Mouse (Mus musculus) heart, embryonic 13.5 days (tissue): ENCODE data around the gene Mdm1. TPM values are rescaled to one million over a fixed set of nuclear protein-coding genes. Genes with fewer than 3 reads are reported as not detected.

Experiments
- ATAC-seq: fragments of 200-750 bp; cut with Nextera tagmentation; 2 replicates; pipeline ENCODE4 v1.8.0; 2017; ENCODE audit warnings: moderate TSS enrichment; ENCODE audit not compliant: insufficient number of reproducible peaks, low FRiP score, low TSS enrichment; ENCODE audit errors: extremely low read depth
- H3K27ac ChIP-seq: fragments of 300-500 bp; sonication (generic); replicated peaks from 2 replicates; pipeline ENCODE4 v1.5.1; 2015; ENCODE audit warnings: moderate library complexity, mild to moderate bottlenecking, inconsistent platforms
- H3K27me3 ChIP-seq: fragments of 300-500 bp; sonication (generic); replicated peaks from 2 replicates; pipeline ENCODE4 v1.6.1; 2015; ENCODE audit warnings: mild to moderate bottlenecking, inconsistent platforms
- H3K36me3 ChIP-seq: fragments of 300-500 bp; sonication (generic); 2 replicates; pipeline ENCODE4 v1.6.1; 2015; ENCODE audit warnings: mild to moderate bottlenecking, inconsistent platforms
- H3K4me1 ChIP-seq: fragments of 300-500 bp; sonication (generic); 2 replicates; pipeline ENCODE4 v1.6.1; 2015; ENCODE audit warnings: inconsistent platforms
- H3K4me2 ChIP-seq: fragments of 300-500 bp; sonication (generic); 2 replicates; pipeline ENCODE4 v1.6.1; 2015; ENCODE audit warnings: inconsistent platforms, mild to moderate bottlenecking, moderate library complexity
- H3K4me3 ChIP-seq: fragments of 300-500 bp; sonication (generic); 2 replicates; pipeline ENCODE4 v1.5.1; 2015; ENCODE audit warnings: moderate library complexity, mild to moderate bottlenecking, inconsistent platforms
- H3K9ac ChIP-seq: fragments of 300-500 bp; sonication (generic); 2 replicates; pipeline ENCODE4 v1.6.1; 2015; ENCODE audit warnings: inconsistent platforms, mild to moderate bottlenecking, moderate library complexity
- H3K9me3 ChIP-seq: fragments of 300-500 bp; sonication (generic); 2 replicates; pipeline ENCODE4 v1.6.1; 2016; ENCODE audit warnings: inconsistent platforms
- WGBS: fragments of 180-500 bp; shearing (Covaris S2); methylation state at CpG from one replicate; pipeline ENCODE4 v1.1.7; 2015; ENCODE audit warnings: mixed read lengths; 5-methylcytosine and 5-hydroxymethylcytosine counted together
- polyA plus RNA-seq: library from polyadenylated mRNA; unstranded; fragments of >200 nt; fragmentation: Nextera tagmentation; extraction: Ambion mirVana; gene quantifications from 2 replicates; pipeline ENCODE4 v1.2.1, GENCODE M21; 2015

The Mdm1 gene
- 14.1 and 14.4 TPM in 2 replicates for polyA plus RNA-seq

GRCm38 (mm10) chr10:118141018-118141883 lies at the start of gene Mdm1:
Gene Mdm1, plus strand, starts transcription at chr10:118141811.
- WGBS, result 5% methylated on average over 47 of the region's 47 CpGs

GRCm38 (mm10) chr10:118092745-118093144 lies 48.9 kb upstream of the Mdm1 start:
- ATAC-seq, result no peak
- H3K4me1 ChIP-seq, result peaks cover 4% of the 10 kb centered on the region; the same call in 1 of the 2 replicates
- H3K27me3 ChIP-seq, result no peaks in the 10 kb centered on the region
- no peaks in the 10 kb centered on the region for H3K36me3 ChIP-seq
- WGBS, result 79% methylated on average over 6 of the region's 6 CpGs
- H3K4me2 ChIP-seq, result no peak overlapping the region
- no peaks in the 10 kb centered on the region for H3K9me3 ChIP-seq
- H3K4me3 ChIP-seq, result no peak overlapping the region
- H3K9ac ChIP-seq, result no peak overlapping the region
- H3K27ac ChIP-seq, result no peak overlapping the region

More at GRCm38 (mm10) chr10:118141018-118141883, at the start of gene Mdm1:
- H3K4me2 ChIP-seq, result peak within 1 kb of the TSS; percentile 84
- H3K36me3 ChIP-seq, result no peaks in the 10 kb centered on the region
- ATAC-seq, result peak; percentile 98
- peaks cover 13% of the 10 kb centered on the region for H3K4me1 ChIP-seq
- H3K27me3 ChIP-seq, result peaks cover 5% of the 10 kb centered on the region; the same call in 1 of the 2 replicates
- peak within 1 kb of the TSS; percentile 22; the same call in 1 of the 2 replicates for H3K27ac ChIP-seq
- H3K9ac ChIP-seq, result peak within 1 kb of the TSS; percentile 88
- H3K9me3 ChIP-seq, result no peaks in the 10 kb centered on the region
- peak within 1 kb of the TSS; percentile 88 for H3K4me3 ChIP-seq

- Histone ChIP-seq H3K27me3 (no peaks in the 10 kb centered on the region), H3K9me3 (no peaks in the 10 kb centered on the region), H3K36me3 (no peaks in the 10 kb centered on the region), H3K4me3 (no peak overlapping the region), H3K4me2 (no peak overlapping the region), H3K27ac (no peak overlapping the region), H3K4me1 (peaks cover 4% of the 10 kb centered on the region; the same call in 1 of the 2 replicates), H3K9ac (no peak overlapping the region)
- WGBS, result 56% methylated on average over 9 of the region's 9 CpGs
- ATAC-seq, result no peak
Observed at GRCm38 (mm10) chr10:118093728-118094127, 47.9 kb upstream of the Mdm1 start.

DNA sequence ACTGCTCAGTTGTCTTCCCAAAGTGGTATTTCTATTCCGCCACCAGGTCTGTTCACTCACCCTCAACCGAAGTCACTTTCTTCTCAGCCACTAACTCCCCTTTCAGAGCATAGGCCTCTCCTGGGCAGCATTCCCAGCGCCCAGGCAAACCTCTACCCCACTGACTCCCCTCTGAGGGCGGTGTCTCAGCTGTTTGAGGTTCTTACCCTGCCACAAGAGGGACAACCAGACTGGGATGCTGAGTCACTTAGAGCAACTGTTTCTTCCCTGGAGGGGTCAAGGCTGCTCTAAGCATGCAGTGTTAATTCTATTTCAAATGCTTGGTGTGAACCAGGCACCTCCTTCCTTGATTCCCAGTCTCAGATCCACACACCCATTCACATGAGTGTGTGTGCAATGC lies 46.8 kb upstream of the Mdm1 start:
- no peaks in the 10 kb centered on the region for H3K27me3 ChIP-seq
- H3K9ac ChIP-seq, result no peak overlapping the region

DNA sequence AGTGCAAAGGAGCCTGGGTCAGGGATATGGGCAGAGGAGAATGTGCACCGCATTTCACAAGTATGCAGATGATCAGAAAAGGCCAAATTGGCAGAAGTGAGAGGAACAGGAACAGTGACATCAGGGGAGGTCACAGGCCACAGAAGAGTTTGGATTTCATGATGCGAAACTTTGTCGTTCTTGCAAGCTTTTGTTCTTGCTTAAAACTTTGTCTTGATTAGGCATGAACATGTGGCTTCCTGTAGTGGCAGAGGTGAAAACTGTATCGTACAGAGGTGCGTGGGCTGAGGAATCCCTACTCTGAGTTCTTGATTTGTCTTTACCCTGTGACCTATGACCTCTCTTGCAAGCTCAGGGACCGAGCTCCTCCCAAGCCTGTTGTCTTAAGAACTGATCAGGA lies 45.4 kb upstream of the Mdm1 start:
- Histone ChIP-seq H3K4me3 (no peak overlapping the region), H3K27ac (no peak overlapping the region), H3K27me3 (no peaks in the 10 kb centered on the region), H3K9me3 (no peaks in the 10 kb centered on the region), H3K4me2 (no peak overlapping the region), H3K9ac (no peak overlapping the region), H3K4me1 (peaks cover 4% of the 10 kb centered on the region; the same call in 1 of the 2 replicates), H3K36me3 (no peaks in the 10 kb centered on the region)
- 80% methylated on average over 6 of the region's 6 CpGs for WGBS
- ATAC-seq, result no peak

More for the DNA sequence above, 46.8 kb upstream of the Mdm1 start:
- H3K4me2 ChIP-seq, result no peak overlapping the region
- H3K36me3 ChIP-seq, result no peaks in the 10 kb centered on the region
- no peak overlapping the region for H3K4me3 ChIP-seq
- H3K4me1 ChIP-seq, result peaks cover 4% of the 10 kb centered on the region; the same call in 1 of the 2 replicates
- no peak for ATAC-seq
- no peaks in the 10 kb centered on the region for H3K9me3 ChIP-seq
- no peak overlapping the region for H3K27ac ChIP-seq
- WGBS, result 76% methylated on average over 4 of the region's 4 CpGs

DNA sequence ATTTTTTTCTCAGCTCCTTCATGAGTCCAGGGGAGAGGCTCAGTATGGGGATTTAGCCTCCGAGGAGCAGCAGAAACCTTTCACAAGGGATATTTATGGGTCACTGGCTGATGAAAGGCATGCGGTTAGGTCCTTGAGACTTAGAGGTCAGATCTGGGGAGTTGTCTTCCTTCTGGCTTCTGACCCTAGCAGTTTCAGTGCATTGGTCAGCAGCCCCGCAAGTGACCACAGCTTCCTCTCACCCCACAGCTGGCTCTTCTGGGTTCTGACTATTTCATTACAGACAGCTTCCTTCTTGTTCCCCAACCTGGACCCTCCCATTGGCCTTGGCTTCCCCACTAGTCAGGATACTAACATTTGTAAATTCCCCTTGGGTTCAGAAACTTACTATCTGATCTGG lies 43.7 kb upstream of the Mdm1 start:
- 73% methylated on average over 3 of the region's 3 CpGs for WGBS
- H3K9me3 ChIP-seq, result no peaks in the 10 kb centered on the region

DNA sequence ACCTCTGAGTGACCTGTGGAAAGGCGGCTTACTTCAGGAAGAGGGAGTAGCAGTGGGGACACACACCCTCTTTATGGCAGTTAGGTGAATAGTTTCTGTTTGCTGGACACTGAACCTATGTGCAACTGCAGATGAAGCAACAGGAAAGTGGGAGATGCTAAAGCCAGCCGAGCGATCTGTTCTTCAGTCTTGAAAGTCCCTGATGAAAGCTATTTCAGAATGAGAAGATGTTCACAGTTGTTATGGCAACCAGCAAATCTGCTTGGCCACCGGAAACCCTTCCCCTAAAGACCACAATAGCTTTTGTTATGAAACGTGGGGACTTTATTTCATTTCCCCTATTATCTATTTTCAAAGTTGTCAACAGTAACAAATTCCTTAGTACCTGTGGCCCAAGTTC lies 41.0 kb upstream of the Mdm1 start:
- no peak overlapping the region for H3K9ac ChIP-seq
- no peak overlapping the region for H3K4me3 ChIP-seq
- no peak overlapping the region for H3K27ac ChIP-seq
- H3K27me3 ChIP-seq, result 0 out of 2 replicates have a peak, but pooled peaks cover 3% of the 10 kb centered on the region
- no peak for ATAC-seq
- H3K36me3 ChIP-seq, result no peaks in the 10 kb centered on the region
- H3K4me1 ChIP-seq, result peaks cover 4% of the 10 kb centered on the region
- 67% methylated on average over 5 of the region's 5 CpGs for WGBS
- H3K9me3 ChIP-seq, result no peaks in the 10 kb centered on the region
- no peak overlapping the region for H3K4me2 ChIP-seq

More for the DNA sequence above, 43.7 kb upstream of the Mdm1 start:
- H3K4me1 ChIP-seq, result peaks cover 4% of the 10 kb centered on the region; the same call in 1 of the 2 replicates
- H3K4me3 ChIP-seq, result no peak overlapping the region
- no peaks in the 10 kb centered on the region for H3K27me3 ChIP-seq
- ATAC-seq, result no peak
- H3K9ac ChIP-seq, result no peak overlapping the region
- H3K4me2 ChIP-seq, result no peak overlapping the region
- no peaks in the 10 kb centered on the region for H3K36me3 ChIP-seq
- no peak overlapping the region for H3K27ac ChIP-seq

GRCm38 (mm10) chr10:118101056-118101455 lies 40.6 kb upstream of the Mdm1 start:
- Histone ChIP-seq H3K4me2 (no peak overlapping the region), H3K27me3 (peaks cover 6% of the 10 kb centered on the region; the same call in 1 of the 2 replicates), H3K27ac (no peak overlapping the region), H3K4me3 (no peak overlapping the region), H3K4me1 (peaks cover 4% of the 10 kb centered on the region), H3K36me3 (no peaks in the 10 kb centered on the region), H3K9me3 (no peaks in the 10 kb centered on the region), H3K9ac (no peak overlapping the region)
- 69% methylated on average over 2 of the region's 2 CpGs for WGBS
- ATAC-seq, result no peak

- WGBS, result under 1% methylated on average over 20 of the region's 20 CpGs
- peaks cover 14% of the 10 kb centered on the region for H3K27me3 ChIP-seq
- H3K4me3 ChIP-seq, result peak overlapping the region; percentile 54
- peak overlapping the region; percentile 73 for H3K9ac ChIP-seq
- peak; percentile 46; the same call in 1 of the 2 replicates for ATAC-seq
- no peaks in the 10 kb centered on the region for H3K36me3 ChIP-seq
- 0 out of 2 replicates have a peak overlapping the region, but pooled peaks have one; percentile 20 for H3K27ac ChIP-seq
- H3K4me2 ChIP-seq, result peak overlapping the region; percentile 83
- peaks cover 4% of the 10 kb centered on the region for H3K4me1 ChIP-seq
- no peaks in the 10 kb centered on the region for H3K9me3 ChIP-seq
Observed at GRCm38 (mm10) chr10:118103020-118103666, 38.5 kb upstream of the Mdm1 start.

- no peak overlapping the region for H3K4me3 ChIP-seq
- H3K27ac ChIP-seq, result no peak overlapping the region
Observed at GRCm38 (mm10) chr10:118103906-118104305, 37.7 kb upstream of the Mdm1 start.

GRCm38 (mm10) chr10:118107031-118107430 lies 34.6 kb upstream of the Mdm1 start:
- H3K27ac ChIP-seq, result no peak overlapping the region
- WGBS, result 61% methylated on average over 9 of the region's 9 CpGs

More at GRCm38 (mm10) chr10:118103906-118104305, 37.7 kb upstream of the Mdm1 start:
- Histone ChIP-seq H3K4me2 (no peak overlapping the region), H3K27me3 (peaks cover 14% of the 10 kb centered on the region), H3K9me3 (no peaks in the 10 kb centered on the region), H3K36me3 (no peaks in the 10 kb centered on the region), H3K9ac (no peak overlapping the region), H3K4me1 (peaks cover 4% of the 10 kb centered on the region)
- no peak for ATAC-seq
- WGBS, result 72% methylated on average over 10 of the region's 10 CpGs

More at GRCm38 (mm10) chr10:118107031-118107430, 34.6 kb upstream of the Mdm1 start:
- Histone ChIP-seq H3K4me1 (peaks cover 12% of the 10 kb centered on the region), H3K36me3 (no peaks in the 10 kb centered on the region), H3K4me2 (no peak overlapping the region), H3K9me3 (no peaks in the 10 kb centered on the region), H3K27me3 (peaks cover 14% of the 10 kb centered on the region), H3K9ac (no peak overlapping the region), H3K4me3 (no peak overlapping the region)
- no peak for ATAC-seq
